Mouse (Mus musculus): ENCODE measurements around the gene Rtp2. TPM values are rescaled to one million over a fixed set of nuclear protein-coding genes. Genes with fewer than 3 reads are reported as not detected.
A peak's percentile ranks its signal among the peaks of the same experiment; 100 is the strongest.

Gene Rtp2
- total and polyA plus RNA-seq, 2 experiments from 2014 or later, result 0.36 to 0.62 TPM

- Histone ChIP-seq H3K4me2 (ENCODE audit: low read depth) (no peak overlapping the region), H3K36me3 (ENCODE audit: insufficient read depth) (no peaks in the 10 kb centered on the region), H3K9me3 (ENCODE audit: low read length) (no peaks in the 10 kb centered on the region), H3K27me3 (ENCODE audit: insufficient read depth, low read length) (0 out of 2 replicates have a peak, but pooled peaks cover 4% of the 10 kb centered on the region), H3K4me3 (ENCODE audit: low read depth, low read length) (no peak overlapping the region), H3K9ac (no peak overlapping the region), H3K4me1 (ENCODE audit: insufficient read depth) (no peaks in the 10 kb centered on the region; the same call in 1 of the 2 replicates), H3K27ac (ENCODE audit: low read depth, low read length) (no peak overlapping the region)
- no peak for TF ChIP-seq CTCF (IDR thresholded peaks at IDR 0.05; ENCODE audit: low read depth)
- ATAC-seq, result no peak
- 88% methylated on average over 7 of the region's 7 CpGs for WGBS
- DNase-seq, result no peak
These were observed 30.8 kb downstream of the Rtp2 start for GRCm38 (mm10) chr16:23901411-23901810.

GRCm38 (mm10) chr16:23900061-23900460, 32.1 kb downstream of the Rtp2 start:
- H3K9me3 ChIP-seq (ENCODE audit: low read length), result no peaks in the 10 kb centered on the region
- no peak overlapping the region for H3K9ac ChIP-seq
- no peak for TF ChIP-seq CTCF (IDR thresholded peaks at IDR 0.05; ENCODE audit: low read depth)
- no peak overlapping the region for H3K4me3 ChIP-seq (ENCODE audit: low read depth, low read length)
- ATAC-seq, result no peak
- H3K4me1 ChIP-seq (ENCODE audit: insufficient read depth), result no peaks in the 10 kb centered on the region; the same call in 1 of the 2 replicates
- no peak overlapping the region for H3K4me2 ChIP-seq (ENCODE audit: low read depth)
- DNase-seq, result peak; percentile 75
- H3K36me3 ChIP-seq (ENCODE audit: insufficient read depth), result no peaks in the 10 kb centered on the region
- WGBS, result 71% methylated on average over 4 of the region's 4 CpGs
- 0 out of 2 replicates have a peak, but pooled peaks cover 4% of the 10 kb centered on the region for H3K27me3 ChIP-seq (ENCODE audit: insufficient read depth, low read length)
- no peak overlapping the region for H3K27ac ChIP-seq (ENCODE audit: low read depth, low read length)

GRCm38 (mm10) chr16:23898840-23899239, 33.4 kb downstream of the Rtp2 start:
- no peak overlapping the region for H3K27ac ChIP-seq (ENCODE audit: low read depth, low read length)
- H3K27me3 ChIP-seq (ENCODE audit: insufficient read depth, low read length), result 0 out of 2 replicates have a peak, but pooled peaks cover 4% of the 10 kb centered on the region
- H3K4me3 ChIP-seq (ENCODE audit: low read depth, low read length), result peak overlapping the region; percentile 25; the same call in 1 of the 2 replicates
- H3K36me3 ChIP-seq (ENCODE audit: insufficient read depth), result no peaks in the 10 kb centered on the region
- peak; percentile 83 for ATAC-seq
- 9% methylated on average over 12 of the region's 12 CpGs for WGBS
- no peak overlapping the region for H3K9ac ChIP-seq
- H3K4me1 ChIP-seq (ENCODE audit: insufficient read depth), result no peaks in the 10 kb centered on the region; the same call in 1 of the 2 replicates
- TF ChIP-seq CTCF (IDR thresholded peaks at IDR 0.05; ENCODE audit: low read depth), result peak; percentile 90
- DNase-seq, result peak; percentile 90
- no peaks in the 10 kb centered on the region for H3K9me3 ChIP-seq (ENCODE audit: low read length)
- H3K4me2 ChIP-seq (ENCODE audit: low read depth), result peak overlapping the region; percentile 50

GRCm38 (mm10) chr16:23897984-23898586, 34.1 kb downstream of the Rtp2 start:
- Histone ChIP-seq H3K27ac (ENCODE audit: low read depth, low read length) (no peak overlapping the region), H3K4me3 (ENCODE audit: low read depth, low read length) (peak overlapping the region; percentile 25), H3K9ac (peak overlapping the region; percentile 43), H3K9me3 (ENCODE audit: low read length) (no peaks in the 10 kb centered on the region), H3K4me1 (ENCODE audit: insufficient read depth) (no peaks in the 10 kb centered on the region; the same call in 1 of the 2 replicates), H3K4me2 (ENCODE audit: low read depth) (peak overlapping the region; percentile 50), H3K27me3 (ENCODE audit: insufficient read depth, low read length) (0 out of 2 replicates have a peak, but pooled peaks cover 4% of the 10 kb centered on the region), H3K36me3 (ENCODE audit: insufficient read depth) (no peaks in the 10 kb centered on the region)
- ATAC-seq, result peak; percentile 94
- peak; percentile 86 for TF ChIP-seq CTCF (IDR thresholded peaks at IDR 0.05; ENCODE audit: low read depth)
- 6% methylated on average over 15 of the region's 15 CpGs for WGBS
- peak; percentile 88 for DNase-seq

GRCm38 (mm10) chr16:23897486-23897885, 34.7 kb downstream of the Rtp2 start:
- Histone ChIP-seq H3K27ac (ENCODE audit: low read depth, low read length) (no peak overlapping the region), H3K36me3 (ENCODE audit: insufficient read depth) (no peaks in the 10 kb centered on the region), H3K9ac (peak overlapping the region; percentile 43), H3K4me3 (ENCODE audit: low read depth, low read length) (no peak overlapping the region), H3K4me1 (ENCODE audit: insufficient read depth) (no peaks in the 10 kb centered on the region; the same call in 1 of the 2 replicates), H3K9me3 (ENCODE audit: low read length) (no peaks in the 10 kb centered on the region), H3K4me2 (ENCODE audit: low read depth) (peak overlapping the region; percentile 50; the same call in 1 of the 2 replicates), H3K27me3 (ENCODE audit: insufficient read depth, low read length) (0 out of 2 replicates have a peak, but pooled peaks cover 4% of the 10 kb centered on the region)
- TF ChIP-seq CTCF (IDR thresholded peaks at IDR 0.05; ENCODE audit: low read depth), result no peak
- WGBS, result 48% methylated on average over 5 of the region's 5 CpGs
- DNase-seq (no peak), ATAC-seq (no peak)

- no peak overlapping the region for H3K27ac ChIP-seq (ENCODE audit: low read depth, low read length)
- 86% methylated on average over 3 of the region's 3 CpGs for WGBS
- no peaks in the 10 kb centered on the region for H3K9me3 ChIP-seq (ENCODE audit: low read length)
- ATAC-seq (no peak), DNase-seq (no peak)
- no peak overlapping the region for H3K4me2 ChIP-seq (ENCODE audit: low read depth)
- peaks cover 25% of the 10 kb centered on the region for H3K27me3 ChIP-seq (ENCODE audit: insufficient read depth, low read length)
- no peak for TF ChIP-seq CTCF (IDR thresholded peaks at IDR 0.05; ENCODE audit: low read depth)
- H3K9ac ChIP-seq, result no peak overlapping the region
- no peak overlapping the region for H3K4me3 ChIP-seq (ENCODE audit: low read depth, low read length)
- H3K4me1 ChIP-seq (ENCODE audit: insufficient read depth), result no peaks in the 10 kb centered on the region; the same call in 1 of the 2 replicates
- H3K36me3 ChIP-seq (ENCODE audit: insufficient read depth), result no peaks in the 10 kb centered on the region
These were observed 37.1 kb downstream of the Rtp2 start for GRCm38 (mm10) chr16:23895135-23895534.

- no peaks in the 10 kb centered on the region for H3K36me3 ChIP-seq (ENCODE audit: insufficient read depth)
- no peak for ATAC-seq
- H3K4me2 ChIP-seq (ENCODE audit: low read depth), result peak within 1 kb of the TSS; percentile 46
- no peak for DNase-seq
- H3K4me1 ChIP-seq (ENCODE audit: insufficient read depth), result no peaks in the 10 kb centered on the region
- H3K4me3 ChIP-seq (ENCODE audit: low read depth, low read length), result peak within 1 kb of the TSS; percentile 27
- H3K9me3 ChIP-seq (ENCODE audit: low read length), result no peaks in the 10 kb centered on the region
- H3K27me3 ChIP-seq (ENCODE audit: insufficient read depth, low read length), result peaks cover 34% of the 10 kb centered on the region
- no peak within 1 kb of the TSS; the same call in 1 of the 2 replicates for H3K9ac ChIP-seq
- TF ChIP-seq CTCF (IDR thresholded peaks at IDR 0.05; ENCODE audit: low read depth), result no peak
- H3K27ac ChIP-seq (ENCODE audit: low read depth, low read length), result no peak within 1 kb of the TSS
- 4% methylated on average over 26 of the region's 26 CpGs for WGBS
These were observed 41.6 kb downstream of the Rtp2 start, which contains the start of gene Sst for GRCm38 (mm10) chr16:23890636-23891035. Gene Sst, minus strand, starts transcription at chr16:23890958.
